Mouse (Mus musculus) bone marrow, adult 2 months (tissue): Measurements from ENCODE around the gene Exoc3l4.

Experiments used
- CTCF ChIP-seq: fragments of 200-500 bp; IDR thresholded peaks from 2 replicates; pipeline ENCODE4 v1.5.1; 2011; ENCODE audit warnings: low read length, control low read depth; ENCODE audit not compliant: control insufficient read depth, insufficient read depth
- POLR2A ChIP-seq: fragments of 200-500 bp; IDR thresholded peaks from 2 replicates; pipeline ENCODE4 v1.6.1; 2011; ENCODE audit warnings: low read depth, mild to moderate bottlenecking, control low read depth, low read length, borderline replicate concordance; ENCODE audit not compliant: control insufficient read depth

GRCm38 (mm10) chr12:111422852-111423251, 6.0 kb downstream of the Exoc3l4 start:
- TF ChIP-seq POLR2A (no peak), CTCF (no peak)
